Mouse (Mus musculus): ENCODE results near the gene Mtx2. TPM values are rescaled to one million over a fixed set of nuclear protein-coding genes. Genes with fewer than 3 reads are reported as not detected.

The Mtx2 gene
- polyA plus RNA-seq, 1 experiment from 2014 or later = 120 TPM

DNA sequence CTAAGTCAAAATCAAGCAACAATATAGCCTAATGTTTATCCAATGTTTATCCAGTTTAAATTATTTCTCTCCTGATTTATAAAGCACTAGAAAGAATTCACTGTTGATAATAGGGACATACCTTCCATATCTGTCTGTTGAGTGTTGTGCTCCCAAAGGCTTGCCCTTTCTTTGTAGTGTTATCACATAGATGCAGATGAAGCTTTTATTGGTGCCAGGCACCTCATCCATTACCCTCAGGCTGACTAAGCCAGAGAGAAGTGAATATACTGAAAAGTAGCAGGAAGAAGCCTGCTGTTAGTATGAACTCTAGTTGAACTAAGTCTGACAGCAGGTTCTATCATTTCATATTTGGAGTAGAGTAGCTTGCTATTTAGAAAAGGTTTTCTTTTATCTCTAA, 39.8 kb downstream of the Mtx2 start:
- TF ChIP-seq CTCF (IDR thresholded peaks at IDR 0.05) = no peak
- ChIA-PET POLR2A (no interaction called here), CTCF (no interaction called here)
- no peak for DNase-seq (ENCODE audit: low read depth, low spot score)
- in situ Hi-C loops (cut with MboI; ENCODE audit: low pct_unique_long_range_greater_than_20kb) = no loop called here
- ATAC-seq = no peak
- no peaks in the 10 kb centered on the region for H3K27me3 ChIP-seq

DNA sequence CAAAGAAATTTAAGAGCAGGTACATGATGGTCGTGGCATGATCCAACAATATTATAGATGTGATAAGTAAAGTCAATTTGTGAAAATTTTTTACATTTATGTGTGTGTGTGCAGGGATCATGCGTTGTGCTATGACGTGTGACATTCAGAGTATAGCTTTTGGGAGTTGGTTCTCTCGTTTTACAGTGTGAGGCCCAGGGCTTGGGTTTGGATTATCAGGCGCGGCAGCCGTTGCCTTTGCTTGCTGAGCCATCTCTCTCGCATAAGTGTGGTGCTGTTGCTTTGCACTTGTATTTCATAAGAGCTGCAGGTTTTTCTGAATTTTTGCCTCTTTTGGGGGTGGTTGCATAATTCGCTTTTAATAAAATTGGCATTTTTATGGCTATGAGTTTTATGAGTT, 48.4 kb downstream of the Mtx2 start:
- ChIA-PET POLR2A (no interaction called here), CTCF (no interaction called here)
- ATAC-seq = no peak
- H3K27me3 ChIP-seq = no peaks in the 10 kb centered on the region
- no peak for DNase-seq (ENCODE audit: low read depth, low spot score)
- TF ChIP-seq CTCF (IDR thresholded peaks at IDR 0.05) = no peak
- in situ Hi-C loops (cut with MboI; ENCODE audit: low pct_unique_long_range_greater_than_20kb) = no loop called here

DNA sequence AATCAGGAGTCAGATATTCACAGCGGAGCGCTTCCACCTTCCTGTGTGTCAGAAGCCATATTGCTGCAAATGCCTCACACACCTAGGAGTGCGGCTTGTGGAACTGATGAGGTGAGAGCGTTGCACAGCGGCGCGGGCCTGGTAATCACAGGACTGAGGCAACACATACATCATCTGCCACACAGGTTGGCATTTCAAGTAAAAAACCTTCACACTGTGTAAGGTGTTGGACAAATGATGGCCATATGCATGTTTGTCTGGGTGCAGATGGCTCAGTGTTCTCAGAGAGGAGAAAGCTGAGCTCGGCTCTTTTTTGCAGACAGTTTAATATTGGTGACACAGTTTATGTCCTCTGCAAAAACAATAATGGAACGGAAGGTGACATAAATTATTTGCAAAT, 58.8 kb downstream of the Mtx2 start:
- CTCF ChIA-PET = no interaction called here
- ATAC-seq = no peak

DNA sequence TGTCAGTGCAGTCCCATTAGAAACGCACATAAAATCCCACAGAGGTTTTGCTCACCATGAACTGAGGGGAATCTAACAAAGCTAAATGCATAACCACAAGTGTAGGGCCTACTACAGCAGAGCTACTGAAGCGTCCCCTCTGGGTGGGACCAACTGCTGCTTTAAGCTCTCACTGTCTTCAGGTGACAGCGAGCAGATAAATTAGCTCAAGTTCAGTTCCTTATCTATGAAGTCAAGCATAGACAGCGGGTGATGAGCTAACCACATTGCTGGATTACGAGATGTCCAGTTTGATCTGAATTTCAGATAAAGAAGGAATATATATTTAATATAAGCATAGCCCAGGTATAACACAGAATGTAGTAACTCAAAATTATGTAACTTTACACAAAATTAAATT, 66.3 kb downstream of the Mtx2 start:
- in situ Hi-C loops (cut with MboI; ENCODE audit: low pct_unique_long_range_greater_than_20kb) = no loop called here
- H3K27me3 ChIP-seq = no peaks in the 10 kb centered on the region
- ChIA-PET POLR2A (no interaction called here), CTCF (no interaction called here)
- ATAC-seq (no peak), DNase-seq (ENCODE audit: low read depth, low spot score) (no peak)
- no peak for TF ChIP-seq CTCF (IDR thresholded peaks at IDR 0.05)

More for the DNA sequence above, 58.8 kb downstream of the Mtx2 start:
- no peaks in the 10 kb centered on the region for H3K27me3 ChIP-seq
- no peak for TF ChIP-seq CTCF (IDR thresholded peaks at IDR 0.05)
- no peak for DNase-seq (ENCODE audit: low read depth, low spot score)
- POLR2A ChIA-PET = no interaction called here
- in situ Hi-C loops (cut with MboI; ENCODE audit: low pct_unique_long_range_greater_than_20kb) = no loop called here

DNA sequence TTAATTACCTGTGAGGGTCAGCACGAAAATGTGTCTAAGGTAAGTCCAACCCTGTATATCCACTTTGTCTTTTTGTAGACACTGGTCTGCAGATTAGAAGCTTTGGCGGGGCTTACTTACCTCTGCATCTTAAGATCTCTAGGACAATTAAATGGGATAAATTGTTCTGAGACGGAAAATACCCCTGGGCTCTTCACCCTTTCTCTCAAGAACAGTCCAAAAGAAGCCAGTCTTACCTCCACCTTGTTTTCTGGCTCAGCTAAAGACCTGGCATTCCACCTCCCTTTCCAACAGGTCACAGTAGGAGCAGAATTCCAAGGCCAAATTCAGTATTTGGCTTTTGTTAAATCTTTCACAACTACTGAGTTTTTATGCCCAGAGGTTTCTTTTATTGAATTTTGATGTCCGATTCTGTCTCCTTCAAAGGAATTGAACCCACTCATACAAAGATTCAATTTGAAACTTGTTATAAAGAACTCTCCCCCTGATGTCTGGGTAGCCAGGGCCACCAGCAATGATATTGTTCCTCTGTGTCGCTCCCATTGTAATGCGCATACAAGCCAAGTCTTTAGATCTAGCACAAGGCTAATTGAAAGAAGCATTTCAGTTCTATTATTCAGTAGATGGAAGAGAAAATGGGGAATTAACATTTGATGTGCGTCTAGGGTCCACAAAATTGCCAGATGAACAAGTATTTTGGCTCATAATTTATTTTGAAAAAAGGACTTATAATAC, 67.4 kb downstream of the Mtx2 start:
- ChIA-PET POLR2A (no interaction called here), CTCF (no interaction called here)
- no peaks in the 10 kb centered on the region for H3K27me3 ChIP-seq
- no peak for TF ChIP-seq CTCF (IDR thresholded peaks at IDR 0.05)
- in situ Hi-C loops (cut with MboI; ENCODE audit: low pct_unique_long_range_greater_than_20kb) = no loop called here
- ATAC-seq = no peak
- no peak for DNase-seq (ENCODE audit: low read depth, low spot score)

DNA sequence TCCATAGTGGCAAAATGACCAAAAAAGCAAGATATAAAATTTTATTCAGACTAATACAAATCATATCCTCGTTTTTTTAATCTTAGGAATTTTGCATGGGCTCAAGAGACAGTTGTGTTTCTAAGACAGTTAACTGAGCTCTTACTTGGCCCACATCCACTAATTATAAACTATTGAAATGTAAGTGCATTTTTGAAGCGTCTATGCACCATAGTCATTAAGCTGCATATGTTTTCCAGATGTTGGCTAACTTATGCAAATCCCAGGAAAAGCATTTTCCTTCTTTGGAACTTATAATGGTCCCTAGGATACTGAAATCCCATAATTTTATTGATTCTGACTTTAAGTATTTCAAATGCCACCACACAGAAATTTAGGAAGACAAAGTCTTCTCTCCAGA, 68.5 kb downstream of the Mtx2 start:
- H3K27me3 ChIP-seq = no peaks in the 10 kb centered on the region
- in situ Hi-C loops (cut with MboI; ENCODE audit: low pct_unique_long_range_greater_than_20kb) = no loop called here
- POLR2A ChIA-PET = no interaction called here
- TF ChIP-seq CTCF (IDR thresholded peaks at IDR 0.05) = no peak
- no peak for ATAC-seq
- CTCF ChIA-PET = interaction anchor here (1.7 kb wide), 1 partner anchor 14 kb away, joined by 5 read pairs; no protein-coding TSS in a partner anchor
- DNase-seq (ENCODE audit: low read depth, low spot score) = no peak

DNA sequence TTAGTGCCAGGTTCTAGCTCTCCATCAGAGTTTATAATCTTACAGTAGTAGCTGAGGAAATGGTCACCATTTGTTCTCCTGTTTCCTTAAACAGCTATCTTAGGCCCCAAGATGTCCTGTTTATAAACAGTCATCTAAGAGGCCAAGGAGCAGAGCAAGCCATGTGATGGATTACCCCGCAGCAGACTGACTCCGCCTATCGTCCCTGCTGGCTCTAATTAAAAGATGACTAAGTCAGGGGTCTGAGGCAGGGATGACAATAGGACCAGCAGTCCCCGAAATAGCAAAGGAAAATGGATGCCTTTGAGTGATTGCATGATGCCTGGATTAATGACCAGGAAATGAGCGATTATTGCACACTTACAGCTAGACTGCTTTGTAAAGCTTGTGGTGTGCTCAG, 74.4 kb downstream of the Mtx2 start:
- in situ Hi-C loops (cut with MboI; ENCODE audit: low pct_unique_long_range_greater_than_20kb) = no loop called here
- ATAC-seq (no peak), DNase-seq (ENCODE audit: low read depth, low spot score) (no peak)
- POLR2A ChIA-PET = no interaction called here
- TF ChIP-seq CTCF (IDR thresholded peaks at IDR 0.05) = no peak
- CTCF ChIA-PET = interaction anchor here (1.0 to 2.1 kb wide), 4 partner anchors 11 to 45 kb away, joined by 3 to 5 read pairs (median 3); no protein-coding TSS in a partner anchor
- no peaks in the 10 kb centered on the region for H3K27me3 ChIP-seq

DNA sequence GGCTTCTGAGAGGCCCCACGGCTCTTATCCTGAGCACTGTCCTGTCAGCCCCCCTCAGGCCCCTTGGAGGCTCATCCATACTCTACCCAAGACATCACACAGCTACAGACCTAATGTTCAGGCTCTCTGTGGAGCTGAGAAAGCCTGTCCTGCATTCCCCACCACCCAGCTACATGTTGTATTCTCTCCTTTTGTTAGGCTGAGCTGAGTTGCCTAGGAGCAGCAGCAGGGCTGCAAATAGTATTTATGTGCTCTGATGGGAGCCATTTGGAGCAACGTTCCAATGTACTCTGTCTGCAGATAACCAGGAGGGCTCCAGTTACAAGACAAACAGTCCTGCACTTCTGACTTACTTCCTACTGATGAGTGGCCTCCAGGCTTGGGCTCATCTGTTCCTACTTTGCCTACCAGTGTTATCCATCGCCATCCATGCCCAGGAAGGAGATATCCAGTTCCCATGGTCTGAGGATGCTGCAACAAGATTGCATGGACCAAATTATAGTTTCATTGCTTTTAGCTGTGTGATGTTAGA, 76.2 kb downstream of the Mtx2 start:
- no peaks in the 10 kb centered on the region for H3K27me3 ChIP-seq
- ChIA-PET CTCF (interaction anchor here (1.0 kb wide), 1 partner anchor 30 kb away, joined by 5 read pairs; no protein-coding TSS in a partner anchor), POLR2A (no interaction called here)
- DNase-seq (ENCODE audit: low read depth, low spot score) (no peak), ATAC-seq (no peak)
- in situ Hi-C loops (cut with MboI; ENCODE audit: low pct_unique_long_range_greater_than_20kb) = no loop called here
- no peak for TF ChIP-seq CTCF (IDR thresholded peaks at IDR 0.05)

DNA sequence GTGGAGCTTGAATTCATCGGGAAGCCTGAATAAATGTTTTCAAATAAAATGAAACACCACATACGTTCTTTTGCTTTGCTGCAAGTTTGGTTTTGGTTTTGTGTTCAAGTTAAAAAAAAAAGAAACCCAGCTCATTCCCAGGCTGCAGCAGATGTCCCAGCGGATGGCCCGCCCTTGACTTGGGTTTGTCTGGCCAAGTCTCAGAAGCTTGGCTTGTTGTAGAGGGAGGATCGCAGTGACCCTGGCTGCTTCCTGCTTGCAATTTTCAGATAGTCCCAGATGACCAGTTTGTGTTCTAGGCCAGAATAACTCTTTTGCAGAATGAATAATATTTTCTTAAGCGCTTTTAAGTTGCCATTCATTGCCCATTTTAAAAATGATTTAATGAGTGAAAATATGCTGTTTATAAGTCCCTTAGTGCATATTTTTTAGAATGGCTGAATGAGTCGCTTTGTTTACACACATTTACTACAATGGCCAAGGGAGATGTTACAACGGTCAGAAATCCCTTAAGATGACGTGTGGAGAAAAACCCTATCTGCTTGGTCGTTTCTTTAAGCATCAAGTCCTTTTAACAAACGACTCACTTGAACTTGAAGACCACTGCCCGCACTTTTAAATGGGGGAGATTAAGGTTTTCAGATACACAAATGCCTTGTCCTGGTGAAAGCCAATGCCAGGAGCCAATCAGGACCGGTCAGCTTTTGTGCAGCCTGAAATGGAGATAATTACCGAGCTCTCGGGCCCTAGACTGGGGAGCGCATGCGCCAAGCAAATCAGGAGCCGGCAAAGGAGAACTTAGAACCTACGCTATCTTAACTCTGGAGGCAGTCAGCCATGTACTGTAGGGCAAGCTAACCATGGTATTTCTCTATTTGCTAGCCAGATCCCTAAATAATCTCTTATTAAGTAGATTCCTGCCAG, 82.0 kb downstream of the Mtx2 start:
- no peaks in the 10 kb centered on the region for H3K27me3 ChIP-seq
- in situ Hi-C loops (cut with MboI; ENCODE audit: low pct_unique_long_range_greater_than_20kb) = no loop called here
- TF ChIP-seq CTCF (IDR thresholded peaks at IDR 0.05) = no peak
- ATAC-seq (no peak), DNase-seq (ENCODE audit: low read depth, low spot score) (no peak)
- ChIA-PET CTCF (interaction anchor here (1.1 to 2.0 kb wide), 2 partner anchors 13 to 22 kb away, joined by 3 to 5 read pairs; no protein-coding TSS in a partner anchor), POLR2A (interaction anchor here (0.6 kb wide), 1 partner anchor 11 kb away, joined by 3 read pairs; no protein-coding TSS in a partner anchor)

DNA sequence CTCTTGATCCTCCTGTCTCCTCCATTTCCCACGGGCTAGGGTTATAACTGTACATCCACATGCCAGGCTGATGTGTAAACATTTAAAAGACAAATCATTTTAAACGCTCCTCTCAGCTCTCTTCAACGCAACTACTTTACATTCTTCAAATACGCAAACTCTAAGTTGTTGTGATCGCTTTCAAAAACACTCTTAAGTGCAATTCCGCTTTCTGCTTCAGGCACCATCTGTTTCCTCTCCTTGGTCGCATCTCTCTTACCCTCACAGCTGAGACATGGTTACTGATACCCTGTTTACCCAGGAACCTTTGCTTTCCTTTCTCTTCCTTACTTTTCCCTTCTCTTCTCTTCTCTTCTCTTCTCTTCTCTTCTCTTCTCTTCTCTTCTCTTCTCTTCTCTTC, 86.4 kb downstream of the Mtx2 start:
- CTCF ChIA-PET = no interaction called here
- H3K27me3 ChIP-seq = peaks cover 8% of the 10 kb centered on the region
- no peak for ATAC-seq
- no peak for TF ChIP-seq CTCF (IDR thresholded peaks at IDR 0.05)
- in situ Hi-C loops (cut with MboI; ENCODE audit: low pct_unique_long_range_greater_than_20kb) = no loop called here
- DNase-seq (ENCODE audit: low read depth, low spot score) = no peak
- POLR2A ChIA-PET = interaction anchor here (0.6 kb wide), 1 partner anchor 1141 kb away, joined by 3 read pairs; no protein-coding TSS in a partner anchor
